Mouse (Mus musculus) liver, embryonic 11.5 days (tissue): ENCODE measurements around the gene Gm6525. TPM values are rescaled to one million over a fixed set of nuclear protein-coding genes. Genes with fewer than 3 reads are reported as not detected.

Source experiments
- ATAC-seq: fragments of 200-750 bp; cut with Nextera tagmentation; replicated peaks from 2 replicates; pipeline ENCODE4 v1.8.0; 2017; ENCODE audit warnings: moderate number of reproducible peaks, mild to moderate bottlenecking, moderate TSS enrichment, moderate library complexity; ENCODE audit not compliant: low FRiP score
- DNase-seq: peaks from one replicate; pipeline ENCODE4 v3.0.0-alpha.2; 2017; ENCODE audit warnings: low spot score
- H3K27ac ChIP-seq: fragments of 300-500 bp; sonication (generic); 2 replicates; pipeline ENCODE4 v1.5.1; 2014; ENCODE audit warnings: mild to moderate bottlenecking, low read depth, low read length, control low read depth
- H3K27me3 ChIP-seq: fragments of 300-500 bp; sonication (generic); replicated peaks from 2 replicates; pipeline ENCODE4 v1.6.1; 2014; ENCODE audit warnings: low read length, mixed read lengths; ENCODE audit not compliant: control insufficient read depth, insufficient read depth
- H3K36me3 ChIP-seq: fragments of 300-500 bp; sonication (generic); 2 replicates; pipeline ENCODE4 v1.6.1; 2014; ENCODE audit warnings: mild to moderate bottlenecking, low read length, moderate library complexity, mixed read lengths; ENCODE audit not compliant: control insufficient read depth, insufficient read depth
- H3K4me1 ChIP-seq: fragments of 300-500 bp; sonication (generic); replicated peaks from 2 replicates; pipeline ENCODE4 v1.6.1; 2014; ENCODE audit warnings: low read length, mixed read lengths; ENCODE audit not compliant: control insufficient read depth, insufficient read depth
- H3K4me2 ChIP-seq: fragments of 300-500 bp; sonication (generic); 2 replicates; pipeline ENCODE4 v1.6.1; 2014; ENCODE audit warnings: mild to moderate bottlenecking, control low read depth, moderate library complexity
- H3K4me3 ChIP-seq: fragments of 300-500 bp; sonication (generic); 2 replicates; pipeline ENCODE4 v1.5.1; 2014; ENCODE audit warnings: low read depth, low read length, control low read depth
- H3K9ac ChIP-seq: fragments of 300-500 bp; sonication (generic); 2 replicates; pipeline ENCODE4 v1.6.1; 2014; ENCODE audit warnings: low read depth, low read length, control low read depth
- H3K9me3 ChIP-seq: fragments of 300-500 bp; sonication (generic); 2 replicates; pipeline ENCODE4 v1.6.1; 2016; ENCODE audit warnings: low read length, inconsistent platforms, mixed read lengths; ENCODE audit not compliant: control insufficient read depth
- WGBS: fragments of 180-500 bp; shearing (Covaris S2); extraction: QIAGEN DNeasy Blood & Tissue Kit; methylation state at CpG from one replicate; pipeline ENCODE4 v1.1.7; 2014; 5-methylcytosine and 5-hydroxymethylcytosine counted together
- polyA plus RNA-seq: library from polyadenylated mRNA; unstranded; fragments of >200 nt; fragmentation: Nextera tagmentation; extraction: Ambion mirVana; gene quantifications from 2 replicates; pipeline ENCODE4 v1.2.1, GENCODE M21; 2014

Gm6525 gene
- polyA plus RNA-seq, 1 experiment from 2014 or later: 0.27 TPM

DNA sequence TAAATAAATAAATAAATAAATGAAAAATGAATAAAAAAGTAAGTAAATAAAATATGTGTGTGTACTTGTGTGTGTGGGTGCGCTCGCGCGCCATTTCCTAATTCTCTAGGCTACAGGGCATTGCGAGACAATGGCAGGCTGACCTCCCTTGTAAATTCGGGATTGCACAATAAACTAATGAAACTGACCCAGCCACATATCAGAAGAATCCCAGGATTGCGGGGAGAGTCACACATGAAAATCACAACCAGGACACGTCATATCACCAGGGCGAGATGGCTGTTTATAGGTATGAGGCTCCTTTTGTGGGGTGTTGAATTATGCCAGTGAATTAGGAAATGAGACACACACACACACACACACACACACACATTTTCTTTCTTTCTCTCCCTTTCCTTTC is 25.6 kb downstream of the Gm6525 start:
- Histone ChIP-seq H3K4me3 (no peak overlapping the region), H3K36me3 (no peaks in the 10 kb centered on the region), H3K27me3 (no peaks in the 10 kb centered on the region), H3K9ac (no peak overlapping the region), H3K27ac (no peak overlapping the region), H3K9me3 (no peaks in the 10 kb centered on the region), H3K4me1 (no peaks in the 10 kb centered on the region), H3K4me2 (no peak overlapping the region)
- DNase-seq (no peak), ATAC-seq (no peak)
- 86% methylated on average over 9 of the region's 9 CpGs for WGBS

DNA sequence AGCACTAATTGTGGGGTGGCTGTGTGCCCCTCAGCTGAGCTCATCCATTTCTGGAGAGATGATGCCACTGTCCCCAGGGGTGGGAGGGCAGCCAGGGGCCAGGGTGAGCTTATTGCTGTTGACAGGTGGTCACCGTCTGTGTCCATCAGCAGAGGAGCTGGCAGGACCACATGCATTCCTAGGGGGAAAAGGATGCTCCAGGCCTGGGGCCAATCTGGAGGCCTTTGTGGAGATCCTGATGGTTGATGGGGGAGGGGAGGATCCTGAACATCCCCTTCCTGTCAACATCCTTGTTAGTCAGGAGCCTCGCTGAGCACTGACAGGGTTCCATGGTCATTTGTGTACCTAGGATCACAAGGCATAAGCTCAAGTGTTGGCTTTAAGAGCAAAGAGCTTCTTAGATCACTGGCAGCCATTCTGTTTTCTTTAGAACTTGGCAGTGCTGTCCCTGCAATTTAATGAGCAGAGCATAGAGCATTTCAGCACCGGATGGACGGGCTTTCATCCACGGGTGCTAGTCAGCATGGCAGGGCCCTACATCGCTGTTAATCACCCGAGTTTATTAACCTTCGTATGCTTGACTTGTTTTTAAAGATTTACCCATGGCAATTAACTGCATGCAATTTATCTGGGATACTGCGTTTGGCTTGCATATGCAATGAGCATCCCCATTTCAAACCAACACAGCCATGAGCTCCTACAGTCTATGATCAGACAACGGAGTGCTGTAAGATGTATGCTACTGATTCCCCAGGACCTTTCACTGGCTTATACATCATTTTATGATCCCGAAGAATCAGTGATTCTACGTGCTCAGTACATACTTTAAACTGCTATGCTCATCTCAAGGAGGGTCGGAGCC is 26.9 kb downstream of the Gm6525 start:
- 75% methylated on average over 13 of the region's 13 CpGs for WGBS
- H3K27me3 ChIP-seq: no peaks in the 10 kb centered on the region
- H3K9ac ChIP-seq: no peak overlapping the region
- H3K4me3 ChIP-seq: no peak overlapping the region
- no peak for ATAC-seq
- no peak for DNase-seq
- no peak overlapping the region for H3K27ac ChIP-seq
- H3K4me2 ChIP-seq: no peak overlapping the region
- no peaks in the 10 kb centered on the region for H3K36me3 ChIP-seq
- H3K9me3 ChIP-seq: no peaks in the 10 kb centered on the region
- no peaks in the 10 kb centered on the region for H3K4me1 ChIP-seq

DNA sequence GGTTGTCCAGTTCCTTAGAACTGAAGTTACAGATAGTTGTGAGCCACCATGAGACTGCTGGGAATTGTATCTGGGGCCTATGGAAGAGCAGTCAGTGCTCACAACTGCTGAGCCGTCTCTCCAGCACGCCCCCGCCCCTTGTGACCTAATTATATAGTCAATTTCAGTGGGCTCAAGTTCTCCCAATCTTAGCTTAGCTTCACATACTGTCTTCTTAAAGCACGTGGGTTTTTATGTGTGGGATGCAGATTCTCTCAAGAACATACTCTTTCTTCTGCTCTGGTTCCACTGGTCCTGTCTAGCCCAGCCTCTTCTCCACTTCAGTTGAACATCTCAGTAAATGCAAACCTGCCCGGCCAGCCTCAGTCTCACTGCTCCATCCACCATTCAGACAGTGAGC is 30.7 kb downstream of the Gm6525 start:
- H3K27ac ChIP-seq: no peak overlapping the region
- no peak overlapping the region for H3K4me3 ChIP-seq
- no peaks in the 10 kb centered on the region for H3K9me3 ChIP-seq
- H3K9ac ChIP-seq: no peak overlapping the region
- ATAC-seq (no peak), DNase-seq (no peak)
- H3K4me1 ChIP-seq: no peaks in the 10 kb centered on the region
- no peak overlapping the region for H3K4me2 ChIP-seq
- no peaks in the 10 kb centered on the region for H3K27me3 ChIP-seq
- no peaks in the 10 kb centered on the region for H3K36me3 ChIP-seq
- WGBS: 77% methylated on average over 5 of the region's 5 CpGs

DNA sequence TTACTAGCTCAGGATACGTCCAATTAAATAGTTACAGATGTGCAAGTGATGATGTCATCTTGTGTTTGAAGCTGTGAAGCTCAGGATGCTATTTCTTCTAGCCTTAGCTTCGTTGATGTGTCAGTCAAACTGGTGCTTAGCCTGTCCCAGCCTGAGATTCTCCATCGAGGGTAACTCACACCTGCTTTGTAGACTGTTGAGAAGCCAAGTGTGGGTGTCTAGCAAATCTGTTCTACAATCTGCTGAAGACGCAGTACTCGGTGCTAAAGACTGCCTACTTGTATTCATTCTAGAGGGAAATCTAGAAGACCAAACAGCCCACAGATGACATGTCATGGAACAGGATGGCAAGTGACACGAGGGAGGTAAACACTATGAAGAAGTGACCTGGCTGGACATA is 31.7 kb downstream of the Gm6525 start:
- no peak overlapping the region for H3K4me2 ChIP-seq
- WGBS: 72% methylated on average over 6 of the region's 6 CpGs
- no peak for DNase-seq
- H3K4me3 ChIP-seq: no peak overlapping the region
- H3K9ac ChIP-seq: no peak overlapping the region
- H3K27ac ChIP-seq: no peak overlapping the region
- no peaks in the 10 kb centered on the region for H3K9me3 ChIP-seq
- no peaks in the 10 kb centered on the region for H3K36me3 ChIP-seq
- H3K4me1 ChIP-seq: no peaks in the 10 kb centered on the region
- ATAC-seq: no peak
- no peaks in the 10 kb centered on the region for H3K27me3 ChIP-seq

DNA sequence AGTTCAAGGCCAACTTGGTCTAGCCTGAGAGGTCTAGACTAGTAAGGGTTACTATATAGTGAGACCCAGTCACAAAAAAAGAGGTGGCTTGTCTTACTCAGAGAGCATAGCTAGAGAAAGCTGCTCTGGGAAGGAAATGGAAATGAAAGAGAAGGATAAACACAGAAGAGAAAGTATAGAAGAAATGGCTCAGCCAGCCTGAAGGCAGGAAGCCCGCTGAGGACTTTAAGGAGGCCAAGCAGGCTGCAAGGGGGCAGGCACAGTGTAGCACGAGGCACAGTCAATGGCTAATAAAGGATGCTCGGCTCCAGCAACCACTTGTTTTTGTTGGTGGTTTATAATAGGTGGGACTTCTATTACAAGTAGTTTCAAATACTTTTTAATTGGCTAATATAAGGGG is 32.2 kb downstream of the Gm6525 start:
- no peaks in the 10 kb centered on the region for H3K9me3 ChIP-seq

DNA sequence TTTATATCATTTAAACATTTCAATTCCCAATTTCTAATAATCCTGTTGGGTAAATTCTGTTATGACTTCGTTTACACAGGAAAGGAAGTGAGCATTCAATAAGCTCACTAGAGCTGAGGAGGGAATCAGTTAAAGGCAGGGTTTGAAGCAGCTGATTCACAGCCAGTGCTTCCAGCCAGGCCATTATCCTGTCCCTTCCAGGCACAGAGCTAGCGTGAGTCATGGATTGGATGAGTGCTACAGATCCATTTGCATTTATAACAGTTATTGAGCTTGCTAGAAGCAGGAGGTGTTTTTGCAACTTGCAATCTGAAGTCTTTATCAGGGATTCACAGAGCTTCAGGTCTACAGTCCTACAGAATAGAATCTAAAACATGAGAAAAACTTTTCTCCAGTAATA is 33.5 kb downstream of the Gm6525 start:
- no peaks in the 10 kb centered on the region for H3K9me3 ChIP-seq
- no peaks in the 10 kb centered on the region for H3K4me1 ChIP-seq
- no peak overlapping the region for H3K4me2 ChIP-seq
- 52% methylated on average over 2 of the region's 2 CpGs for WGBS
- H3K36me3 ChIP-seq: no peaks in the 10 kb centered on the region
- H3K27ac ChIP-seq: no peak overlapping the region
- no peak for DNase-seq
- H3K9ac ChIP-seq: no peak overlapping the region
- H3K27me3 ChIP-seq: no peaks in the 10 kb centered on the region
- no peak for ATAC-seq
- H3K4me3 ChIP-seq: no peak overlapping the region

More for the DNA sequence above, 32.2 kb downstream of the Gm6525 start:
- Histone ChIP-seq H3K27ac (no peak overlapping the region), H3K4me2 (no peak overlapping the region), H3K4me1 (no peaks in the 10 kb centered on the region), H3K36me3 (no peaks in the 10 kb centered on the region), H3K27me3 (no peaks in the 10 kb centered on the region), H3K4me3 (no peak overlapping the region), H3K9ac (no peak overlapping the region)
- DNase-seq (no peak), ATAC-seq (no peak)
- 77% methylated on average over 3 of the region's 3 CpGs for WGBS

DNA sequence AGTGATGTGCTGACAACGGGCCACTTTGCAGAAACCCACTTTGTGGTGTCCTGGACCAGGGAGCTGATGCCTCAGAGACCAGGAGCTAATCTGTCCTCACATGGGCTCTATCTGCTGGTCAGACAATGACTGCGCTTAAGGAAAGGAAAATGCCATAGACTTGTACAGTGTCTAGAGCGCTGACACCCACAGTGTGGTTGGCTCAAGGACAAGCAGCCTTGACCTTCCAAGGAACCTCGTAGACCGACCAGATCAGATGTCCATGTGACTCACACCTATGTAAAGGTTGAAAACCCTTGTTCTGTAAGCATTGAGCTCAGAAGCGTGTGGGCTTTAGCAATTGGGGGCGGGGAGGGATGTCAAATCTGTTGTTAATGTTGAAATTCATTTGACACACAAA is 34.6 kb downstream of the Gm6525 start:
- no peak overlapping the region for H3K9ac ChIP-seq
- no peaks in the 10 kb centered on the region for H3K27me3 ChIP-seq
- DNase-seq: no peak
- no peaks in the 10 kb centered on the region for H3K9me3 ChIP-seq
- no peaks in the 10 kb centered on the region for H3K4me1 ChIP-seq
- no peak overlapping the region for H3K4me2 ChIP-seq
- no peak overlapping the region for H3K4me3 ChIP-seq
- H3K27ac ChIP-seq: no peak overlapping the region
- no peak for ATAC-seq
- WGBS: 91% methylated on average over 7 of the region's 7 CpGs
- H3K36me3 ChIP-seq: no peaks in the 10 kb centered on the region

DNA sequence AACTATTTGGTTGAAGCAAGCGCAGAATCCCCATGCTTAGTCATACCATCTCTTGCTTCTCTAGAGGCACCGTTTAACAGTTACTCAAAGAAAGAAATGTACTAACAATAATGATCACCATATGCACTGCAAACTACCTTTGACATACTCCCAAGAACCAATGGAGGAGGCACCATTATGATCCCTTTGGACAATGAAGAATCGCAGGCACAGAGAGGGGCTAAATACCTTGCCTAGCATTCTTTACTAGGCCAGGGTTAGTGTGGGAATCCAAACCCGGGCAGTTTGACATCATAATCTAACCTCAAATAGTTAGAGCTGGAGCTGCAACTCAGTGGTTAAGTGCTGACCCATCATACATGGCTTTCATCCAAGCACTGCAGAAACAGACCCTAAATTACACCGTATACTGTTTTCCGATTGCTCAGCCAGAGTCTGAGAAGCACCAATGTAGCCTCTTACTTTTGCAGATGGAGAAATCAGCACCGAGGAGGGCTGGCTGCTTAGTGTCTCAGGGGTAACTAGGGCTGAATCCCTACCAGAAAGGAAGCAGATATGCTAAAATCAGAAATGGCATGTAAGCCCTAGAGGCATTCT is 35.1 kb downstream of the Gm6525 start:
- Histone ChIP-seq H3K36me3 (no peaks in the 10 kb centered on the region), H3K9ac (no peak overlapping the region), H3K4me3 (no peak overlapping the region), H3K9me3 (no peaks in the 10 kb centered on the region), H3K27ac (no peak overlapping the region), H3K4me1 (no peaks in the 10 kb centered on the region), H3K4me2 (no peak overlapping the region), H3K27me3 (no peaks in the 10 kb centered on the region)
- WGBS: 88% methylated on average over 7 of the region's 7 CpGs
- DNase-seq: no peak
- ATAC-seq: no peak

DNA sequence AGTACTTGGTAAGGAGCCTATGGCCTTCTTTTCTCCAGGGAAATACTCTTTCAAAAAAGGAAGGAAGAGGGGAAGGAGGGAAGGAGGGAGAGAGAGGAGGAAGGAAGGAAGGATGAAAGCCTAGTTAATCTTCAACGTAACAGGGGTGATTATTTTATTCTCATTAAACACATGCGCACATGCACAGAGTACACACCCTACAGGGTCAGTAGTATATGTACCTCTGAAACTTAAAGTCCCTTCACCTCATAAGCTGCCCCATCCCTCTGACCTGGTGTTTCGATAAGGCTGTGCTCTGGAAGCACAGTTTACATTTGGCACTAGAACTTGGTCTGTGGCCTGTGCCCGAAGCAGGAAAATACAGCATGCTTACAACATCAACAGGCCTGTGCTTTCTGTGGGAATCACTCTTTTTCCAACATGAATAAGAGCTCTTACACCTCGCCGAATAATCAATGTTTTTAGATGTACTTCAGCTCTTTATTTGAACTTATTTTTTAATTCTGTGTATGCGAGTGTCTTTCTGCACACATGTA is 37.5 kb downstream of the Gm6525 start:
- no peaks in the 10 kb centered on the region for H3K4me1 ChIP-seq
- H3K36me3 ChIP-seq: no peaks in the 10 kb centered on the region
- no peak overlapping the region for H3K9ac ChIP-seq
- H3K4me2 ChIP-seq: no peak overlapping the region
- ATAC-seq: no peak
- no peak for DNase-seq
- WGBS: 79% methylated on average over 7 of the region's 7 CpGs
- no peak overlapping the region for H3K27ac ChIP-seq
- H3K27me3 ChIP-seq: no peaks in the 10 kb centered on the region
- H3K4me3 ChIP-seq: no peak overlapping the region
- no peaks in the 10 kb centered on the region for H3K9me3 ChIP-seq
